Mouse (Mus musculus) embryonic facial prominence, embryonic 13.5 days (tissue): ENCODE results near the gene Suds3. TPM values are rescaled to one million over a fixed set of nuclear protein-coding genes. Genes with fewer than 3 reads are reported as not detected.
A peak's percentile ranks its signal among the peaks of the same experiment; 100 is the strongest.

Experiments used
- ATAC-seq: fragments of 200-750 bp; cut with Nextera tagmentation; 2 replicates; pipeline ENCODE4 v1.8.0; 2017; ENCODE audit warnings: low read depth; ENCODE audit not compliant: insufficient number of reproducible peaks, insufficient read depth, low FRiP score, low TSS enrichment
- H3K27ac ChIP-seq: fragments of 300-500 bp; sonication (generic); 2 replicates; pipeline ENCODE4 v1.5.1; 2015; ENCODE audit warnings: moderate library complexity, mild to moderate bottlenecking, inconsistent platforms
- H3K27me3 ChIP-seq: fragments of 300-500 bp; sonication (generic); 2 replicates; pipeline ENCODE4 v1.6.1; 2015; ENCODE audit warnings: mild to moderate bottlenecking, inconsistent platforms
- H3K36me3 ChIP-seq: fragments of 300-500 bp; sonication (generic); 2 replicates; pipeline ENCODE4 v1.6.1; 2015; ENCODE audit warnings: mild to moderate bottlenecking, inconsistent platforms
- H3K4me1 ChIP-seq: fragments of 300-500 bp; sonication (generic); 2 replicates; pipeline ENCODE4 v1.6.1; 2015; ENCODE audit warnings: inconsistent platforms
- H3K4me2 ChIP-seq: fragments of 300-500 bp; sonication (generic); 2 replicates; pipeline ENCODE4 v1.6.1; 2015; ENCODE audit warnings: moderate library complexity, mild to moderate bottlenecking, inconsistent platforms
- H3K4me3 ChIP-seq: fragments of 300-500 bp; sonication (generic); 2 replicates; pipeline ENCODE4 v1.5.1; 2015; ENCODE audit warnings: mild to moderate bottlenecking, inconsistent platforms
- H3K9ac ChIP-seq: fragments of 300-500 bp; sonication (generic); 2 replicates; pipeline ENCODE4 v1.6.1; 2015; ENCODE audit warnings: mild to moderate bottlenecking, inconsistent platforms
- H3K9me3 ChIP-seq: fragments of 300-500 bp; sonication (generic); 2 replicates; pipeline ENCODE4 v1.6.1; 2016; ENCODE audit warnings: inconsistent platforms
- WGBS: fragments of 180-500 bp; shearing (Covaris S2); methylation state at CpG from one replicate; pipeline ENCODE4 v1.1.7; 2015; ENCODE audit warnings: mixed read lengths; 5-methylcytosine and 5-hydroxymethylcytosine counted together
- polyA plus RNA-seq: library from polyadenylated mRNA; unstranded; fragments of >200 nt; fragmentation: Nextera tagmentation; extraction: Ambion mirVana; gene quantifications from 2 replicates; pipeline ENCODE4 v1.2.1, GENCODE M21; 2015

Gene Suds3
- polyA plus RNA-seq, 1 experiment from 2014 or later: 87.8 TPM

DNA sequence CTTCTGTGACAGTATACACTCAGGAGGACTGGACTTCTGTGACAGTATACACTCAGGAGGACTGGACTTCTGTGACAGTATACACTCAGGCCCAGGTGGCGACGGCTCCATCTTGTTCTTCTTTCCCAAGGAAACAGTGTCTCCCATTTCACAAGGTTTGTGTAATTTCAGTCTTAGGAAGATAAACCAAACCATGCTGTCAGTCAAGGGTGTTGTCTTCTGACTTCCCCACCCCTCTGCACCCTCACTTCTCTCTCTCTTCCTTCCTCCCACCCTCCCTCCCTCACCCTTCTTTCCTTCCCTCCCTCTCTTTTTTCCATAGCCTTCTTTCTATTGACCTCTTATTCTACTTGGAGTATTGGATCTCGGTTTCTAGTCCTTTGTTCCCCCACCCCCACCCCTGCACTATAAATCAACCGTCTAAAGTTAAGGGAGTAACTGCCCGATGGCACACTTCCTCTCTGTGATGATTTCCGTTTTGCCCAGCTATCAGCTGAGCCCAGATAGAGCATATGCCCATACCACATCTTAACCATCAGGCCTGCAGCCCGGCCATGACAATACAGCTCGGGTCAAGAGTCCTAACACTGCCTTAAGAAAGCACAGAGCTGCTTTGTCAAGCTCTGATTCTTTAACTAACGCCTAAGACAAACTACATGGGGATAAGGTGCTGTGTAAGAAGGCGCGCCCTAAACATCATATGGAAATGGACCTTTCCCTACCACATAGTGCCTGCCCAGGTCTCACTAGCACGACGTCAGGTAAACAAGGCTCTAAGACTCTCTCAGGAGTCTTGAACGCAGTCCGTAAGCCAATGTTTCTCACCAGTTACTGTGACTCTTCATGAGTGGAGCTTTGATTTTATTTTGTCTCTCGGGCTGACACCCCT lies 33.4 kb upstream of the Suds3 start:
- peaks cover 9% of the 10 kb centered on the region for H3K9me3 ChIP-seq
- no peak for ATAC-seq
- peaks cover 9% of the 10 kb centered on the region; the same call in 1 of the 2 replicates for H3K4me1 ChIP-seq
- no peaks in the 10 kb centered on the region for H3K36me3 ChIP-seq
- H3K9ac ChIP-seq: no peak overlapping the region
- 77% methylated on average over 16 of the region's 16 CpGs for WGBS
- H3K4me3 ChIP-seq: no peak overlapping the region
- no peak overlapping the region for H3K27ac ChIP-seq
- H3K27me3 ChIP-seq: no peaks in the 10 kb centered on the region
- H3K4me2 ChIP-seq: no peak overlapping the region

GRCm38 (mm10) chr5:117147187-117148095 lies 31.5 kb upstream of the Suds3 start:
- Histone ChIP-seq H3K4me3 (no peak overlapping the region), H3K9me3 (peaks cover 6% of the 10 kb centered on the region), H3K4me2 (no peak overlapping the region), H3K9ac (no peak overlapping the region), H3K27me3 (no peaks in the 10 kb centered on the region), H3K27ac (no peak overlapping the region), H3K4me1 (no peaks in the 10 kb centered on the region), H3K36me3 (no peaks in the 10 kb centered on the region)
- ATAC-seq: no peak
- 89% methylated on average over 16 of the region's 16 CpGs for WGBS

- ATAC-seq: no peak
- no peak overlapping the region for H3K4me2 ChIP-seq
- H3K4me3 ChIP-seq: no peak overlapping the region
- H3K4me1 ChIP-seq: no peaks in the 10 kb centered on the region
- H3K27me3 ChIP-seq: no peaks in the 10 kb centered on the region
- peaks cover 6% of the 10 kb centered on the region for H3K9me3 ChIP-seq
- H3K9ac ChIP-seq: no peak overlapping the region
- no peak overlapping the region for H3K27ac ChIP-seq
- no peaks in the 10 kb centered on the region for H3K36me3 ChIP-seq
Observed at GRCm38 (mm10) chr5:117146165-117146564, 30.3 kb upstream of the Suds3 start.

DNA sequence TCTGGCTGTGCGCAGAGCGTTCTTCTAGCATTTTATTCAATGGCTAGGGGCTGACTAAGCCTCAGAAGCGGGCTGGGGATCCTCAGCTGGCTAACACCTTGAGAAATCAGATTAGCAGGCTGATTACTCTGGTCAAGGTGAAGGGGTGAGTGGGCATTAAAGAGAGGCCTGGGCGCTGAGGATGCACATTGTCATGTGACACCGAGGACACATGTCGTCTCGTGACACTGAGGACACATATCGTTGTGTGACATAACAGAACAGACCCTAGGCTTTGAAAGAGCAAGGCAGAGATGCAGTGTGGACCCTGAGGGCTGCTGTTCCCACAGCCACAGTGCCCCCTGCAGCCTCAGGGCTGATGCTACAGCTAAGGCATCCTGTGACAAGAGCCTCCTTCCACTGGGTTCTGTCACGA lies 27.8 kb upstream of the Suds3 start:
- Histone ChIP-seq H3K27ac (no peak overlapping the region), H3K9me3 (peaks cover 6% of the 10 kb centered on the region), H3K4me1 (peaks cover 4% of the 10 kb centered on the region), H3K27me3 (no peaks in the 10 kb centered on the region), H3K9ac (no peak overlapping the region), H3K36me3 (no peaks in the 10 kb centered on the region), H3K4me2 (no peak overlapping the region), H3K4me3 (no peak overlapping the region)
- ATAC-seq: no peak
- WGBS: 64% methylated on average over 9 of the region's 9 CpGs

DNA sequence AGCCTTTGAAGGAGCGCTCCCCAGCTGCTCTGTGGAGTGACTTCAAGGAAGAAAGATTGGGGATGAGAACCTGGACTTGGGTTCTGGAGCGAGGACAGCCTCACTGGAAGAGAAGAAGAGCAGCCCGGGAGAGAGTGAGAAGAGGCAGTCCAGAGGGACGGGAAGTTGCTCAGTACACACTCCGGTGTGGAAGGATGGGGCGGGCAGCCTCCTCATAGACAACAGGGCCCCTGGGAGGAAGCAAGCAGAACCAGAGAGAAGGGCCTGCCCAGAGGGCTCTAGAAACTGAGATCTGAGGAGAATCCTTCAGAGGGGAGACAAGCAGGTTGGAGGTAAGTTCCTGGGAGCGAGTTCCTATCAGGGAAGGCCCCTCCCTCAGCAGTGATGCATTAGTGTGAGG lies 24.5 kb upstream of the Suds3 start:
- Histone ChIP-seq H3K27ac (no peak overlapping the region), H3K4me2 (no peak overlapping the region), H3K9me3 (no peaks in the 10 kb centered on the region)

DNA sequence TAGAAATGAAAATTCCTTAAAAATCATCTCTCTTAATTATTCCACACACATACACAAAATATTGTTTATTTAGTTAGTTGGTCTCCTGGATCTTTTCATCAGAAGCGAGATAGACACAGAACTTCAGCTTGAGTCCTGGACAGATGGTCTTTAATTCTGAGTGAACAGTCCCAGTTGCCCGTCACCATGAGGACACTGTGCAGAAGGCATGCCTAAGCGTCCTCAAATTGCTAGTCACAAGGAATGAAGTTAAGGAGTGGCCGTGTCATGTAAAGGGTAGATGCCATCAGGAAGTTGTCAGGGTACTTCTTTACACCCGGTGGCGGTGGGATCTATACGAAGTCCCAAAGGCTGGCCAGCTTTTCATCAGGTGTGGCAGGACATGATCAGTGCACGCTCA lies 23.9 kb upstream of the Suds3 start:
- Histone ChIP-seq H3K4me2 (no peak overlapping the region), H3K27me3 (no peaks in the 10 kb centered on the region), H3K36me3 (no peaks in the 10 kb centered on the region), H3K27ac (no peak overlapping the region), H3K4me1 (peaks cover 18% of the 10 kb centered on the region), H3K9ac (no peak overlapping the region), H3K9me3 (no peaks in the 10 kb centered on the region), H3K4me3 (no peak overlapping the region)
- ATAC-seq: no peak
- WGBS: 68% methylated on average over 8 of the region's 8 CpGs

More for the DNA sequence above, 24.5 kb upstream of the Suds3 start:
- H3K27me3 ChIP-seq: no peaks in the 10 kb centered on the region
- H3K4me1 ChIP-seq: peaks cover 15% of the 10 kb centered on the region
- H3K9ac ChIP-seq: no peak overlapping the region
- no peak for ATAC-seq
- H3K4me3 ChIP-seq: no peak overlapping the region
- WGBS: 71% methylated on average over 7 of the region's 7 CpGs
- H3K36me3 ChIP-seq: no peaks in the 10 kb centered on the region

- H3K4me1 ChIP-seq: peaks cover 18% of the 10 kb centered on the region
- no peak overlapping the region for H3K4me3 ChIP-seq
- no peak overlapping the region for H3K27ac ChIP-seq
- H3K9me3 ChIP-seq: no peaks in the 10 kb centered on the region
- no peak overlapping the region for H3K4me2 ChIP-seq
- no peaks in the 10 kb centered on the region for H3K27me3 ChIP-seq
- WGBS: 76% methylated on average over 11 of the region's 11 CpGs
- H3K36me3 ChIP-seq: no peaks in the 10 kb centered on the region
- no peak overlapping the region for H3K9ac ChIP-seq
- no peak for ATAC-seq
Observed at GRCm38 (mm10) chr5:117138295-117138988, 22.5 kb upstream of the Suds3 start.

DNA sequence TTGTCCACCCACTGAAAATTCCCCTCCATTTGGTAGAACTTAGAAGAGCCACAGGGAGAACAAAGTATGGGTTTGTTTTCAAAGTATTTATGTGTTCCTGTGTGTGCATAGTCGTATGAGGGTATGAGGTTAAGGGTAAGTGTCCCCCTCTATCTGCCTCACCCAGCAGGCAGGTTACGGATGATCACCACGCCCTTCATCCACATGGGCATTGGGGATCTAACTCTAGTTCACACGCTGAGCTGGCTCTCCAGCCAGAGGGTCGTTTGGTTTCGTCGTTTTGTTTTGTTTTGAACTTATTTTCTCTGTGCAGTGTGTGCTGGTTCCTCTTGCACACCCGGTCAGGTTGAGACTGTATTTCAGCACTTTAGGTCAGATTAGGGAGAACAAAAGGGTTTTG lies 21.7 kb upstream of the Suds3 start:
- no peak overlapping the region for H3K9ac ChIP-seq
- H3K4me3 ChIP-seq: no peak overlapping the region
- 76% methylated on average over 8 of the region's 8 CpGs for WGBS
- ATAC-seq: no peak
- no peaks in the 10 kb centered on the region for H3K36me3 ChIP-seq
- no peak overlapping the region for H3K4me2 ChIP-seq
- H3K27ac ChIP-seq: no peak overlapping the region
- H3K27me3 ChIP-seq: no peaks in the 10 kb centered on the region
- H3K9me3 ChIP-seq: no peaks in the 10 kb centered on the region
- peaks cover 18% of the 10 kb centered on the region for H3K4me1 ChIP-seq

GRCm38 (mm10) chr5:117137011-117137410 lies 21.1 kb upstream of the Suds3 start:
- no peak for ATAC-seq
- Histone ChIP-seq H3K4me3 (no peak overlapping the region), H3K36me3 (no peaks in the 10 kb centered on the region), H3K9ac (no peak overlapping the region), H3K4me1 (peaks cover 18% of the 10 kb centered on the region), H3K4me2 (no peak overlapping the region), H3K27me3 (no peaks in the 10 kb centered on the region), H3K27ac (no peak overlapping the region), H3K9me3 (no peaks in the 10 kb centered on the region)
- WGBS: 71% methylated on average over 10 of the region's 10 CpGs

DNA sequence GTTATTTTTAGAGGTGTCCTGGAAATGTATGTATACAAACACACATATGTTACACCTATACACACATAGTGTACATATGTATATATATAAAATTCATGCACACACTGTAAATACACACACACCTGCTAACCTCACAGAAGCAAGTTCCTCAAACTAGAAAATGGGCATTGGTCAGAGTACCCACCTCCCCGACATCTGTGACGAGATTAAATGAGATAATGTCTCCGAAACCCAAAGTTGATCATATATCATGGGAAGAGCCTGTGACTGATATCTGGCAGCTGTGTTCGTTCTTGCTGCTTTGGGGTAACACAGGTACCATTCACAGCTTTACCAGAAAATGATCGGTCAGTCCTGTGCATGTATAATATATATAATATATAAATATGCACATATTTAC lies 20.7 kb upstream of the Suds3 start:
- Histone ChIP-seq H3K36me3 (no peaks in the 10 kb centered on the region), H3K9me3 (no peaks in the 10 kb centered on the region), H3K9ac (no peak overlapping the region), H3K27ac (no peak overlapping the region), H3K27me3 (no peaks in the 10 kb centered on the region), H3K4me1 (peaks cover 18% of the 10 kb centered on the region), H3K4me3 (no peak overlapping the region), H3K4me2 (no peak overlapping the region)
- ATAC-seq: no peak
- WGBS: 78% methylated on average over 5 of the region's 5 CpGs

DNA sequence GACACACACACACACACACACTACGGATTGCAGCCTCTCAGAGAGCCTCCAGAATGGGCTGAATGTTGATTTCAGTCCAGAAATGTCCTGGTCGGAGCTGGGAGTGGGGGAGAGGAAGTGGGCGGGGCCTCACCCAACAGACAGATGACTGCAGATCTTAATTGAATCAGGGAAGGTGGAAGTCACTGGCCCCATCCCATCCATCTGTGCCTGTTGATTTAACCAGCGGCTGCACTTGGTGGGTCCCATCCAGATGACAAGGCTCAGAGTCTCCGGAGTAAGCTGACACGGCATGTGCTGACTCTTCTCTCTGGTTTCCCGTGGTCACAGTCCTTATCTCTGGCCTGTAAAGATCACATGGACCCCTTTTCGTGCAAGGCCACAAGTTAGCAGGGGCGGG lies 20.0 kb upstream of the Suds3 start:
- no peaks in the 10 kb centered on the region for H3K27me3 ChIP-seq
- no peaks in the 10 kb centered on the region for H3K9me3 ChIP-seq
- H3K4me2 ChIP-seq: peak overlapping the region; percentile 24
- ATAC-seq: no peak
- H3K27ac ChIP-seq: no peak overlapping the region
- peak overlapping the region; percentile 49; the same call in 1 of the 2 replicates for H3K9ac ChIP-seq
- H3K36me3 ChIP-seq: no peaks in the 10 kb centered on the region
- WGBS: 18% methylated on average over 9 of the region's 9 CpGs
- H3K4me1 ChIP-seq: peaks cover 18% of the 10 kb centered on the region
- no peak overlapping the region for H3K4me3 ChIP-seq
